Mouse (Mus musculus): ENCODE results near the gene Slx1b.
"Not testable (repeated sequence)": the region's sequence is repeated elsewhere in the genome, so short reads cannot be mapped to it uniquely, and the experiment has no call there.

Slx1b gene

DNA sequence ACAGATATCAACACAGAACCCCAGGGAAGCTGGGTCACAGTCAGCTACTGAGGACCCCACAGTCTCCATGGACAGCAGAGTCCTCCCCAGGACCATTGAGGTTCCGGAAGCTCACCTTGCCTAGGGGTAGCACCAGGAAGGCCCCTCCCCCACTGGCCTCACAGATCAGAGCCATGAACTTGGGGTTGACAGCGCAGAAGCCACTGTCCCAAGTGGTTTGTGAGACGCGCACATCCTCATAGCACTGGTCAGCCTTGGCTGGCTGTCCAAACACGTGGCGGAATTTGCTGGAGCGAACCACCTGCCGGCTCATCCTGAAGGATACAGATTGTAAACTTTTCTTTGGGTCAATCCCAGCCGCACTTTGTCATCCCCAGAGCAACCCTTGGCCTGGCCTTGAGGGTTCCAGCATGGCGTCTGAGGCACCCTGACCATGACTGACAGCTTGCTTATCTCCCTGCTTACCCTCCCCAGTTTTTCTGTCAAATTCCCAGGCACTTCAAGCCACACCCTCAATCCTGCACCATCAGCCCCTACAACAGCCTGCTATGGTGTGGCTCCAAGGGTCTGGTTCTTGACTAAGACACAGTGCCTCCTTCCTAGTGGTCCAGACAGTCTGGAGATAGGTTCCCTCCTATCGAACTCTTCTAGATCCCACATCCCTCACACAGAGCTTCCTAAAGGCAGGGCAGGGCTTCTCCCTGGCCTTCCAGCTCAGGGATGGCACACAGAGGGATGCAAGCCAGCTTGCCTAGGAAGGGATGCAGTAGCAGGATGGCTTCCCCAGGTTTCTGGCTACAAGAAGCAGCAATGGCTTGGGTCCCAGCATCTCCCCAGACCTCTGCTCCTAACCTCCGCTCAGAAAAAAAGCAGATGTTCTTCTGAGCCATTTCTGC is 7.5 kb upstream of the Slx1b start:
- DNase-seq (ENCODE audit: low spot score) = no peak

DNA sequence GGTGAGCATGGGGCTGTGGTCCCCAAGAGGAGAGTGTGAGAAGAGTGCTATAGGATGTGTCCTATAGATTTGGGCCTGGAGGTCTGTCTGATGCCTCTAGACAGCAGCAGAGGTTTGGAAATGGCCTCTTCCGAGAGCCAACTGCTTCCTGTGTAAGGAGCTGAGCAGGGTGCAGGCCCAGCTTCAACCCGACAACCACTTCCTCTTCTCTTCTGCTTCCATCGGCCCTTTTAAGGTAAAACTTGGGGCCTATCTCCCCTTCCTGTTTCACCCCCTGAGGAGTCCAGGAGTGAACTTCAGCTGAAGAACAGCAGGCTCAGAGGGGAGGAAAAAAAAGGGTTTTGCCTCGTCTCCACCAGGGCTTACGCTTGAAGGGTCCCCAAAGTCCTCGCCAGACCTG is 6.8 kb upstream of the Slx1b start:
- DNase-seq (ENCODE audit: low spot score) = no peak

DNA sequence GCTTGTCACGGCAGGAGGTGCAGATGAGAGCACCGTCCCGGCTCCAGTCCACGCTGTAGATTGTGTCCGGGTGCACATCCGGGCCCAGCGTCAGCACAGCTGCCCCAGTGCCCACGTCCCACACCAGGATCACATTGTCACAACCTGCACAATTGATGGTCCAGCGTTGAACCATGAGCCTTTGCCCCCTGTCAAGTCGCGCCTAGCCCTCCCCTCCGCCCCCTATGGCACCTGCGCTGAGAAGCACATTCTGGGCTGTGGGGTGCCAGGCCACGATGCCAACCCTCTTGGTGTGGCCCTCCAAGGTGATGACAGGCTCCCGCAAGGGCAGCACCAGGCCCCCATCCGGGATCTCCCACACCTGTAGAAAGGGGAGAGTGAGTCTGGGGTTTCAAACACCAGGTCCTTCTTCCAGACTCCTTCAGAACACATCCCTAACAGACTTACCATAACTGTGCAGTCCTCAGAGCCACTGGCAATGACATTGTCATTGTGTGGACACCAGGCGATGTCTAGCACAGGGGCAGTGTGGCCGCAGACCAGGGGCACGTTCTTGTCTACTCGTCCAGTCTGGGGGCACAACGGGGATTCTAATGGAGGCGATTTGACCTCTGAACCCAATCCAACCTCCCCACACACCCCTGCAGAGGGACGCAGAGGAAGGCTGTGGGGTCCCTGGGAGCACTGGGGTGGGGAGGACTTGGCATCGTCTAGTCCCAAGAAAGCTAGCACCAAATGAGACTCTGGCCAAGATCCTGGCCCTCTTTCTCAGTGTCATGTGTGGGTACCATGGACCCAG is 6.2 kb upstream of the Slx1b start:
- no peak for DNase-seq (ENCODE audit: low spot score)

DNA sequence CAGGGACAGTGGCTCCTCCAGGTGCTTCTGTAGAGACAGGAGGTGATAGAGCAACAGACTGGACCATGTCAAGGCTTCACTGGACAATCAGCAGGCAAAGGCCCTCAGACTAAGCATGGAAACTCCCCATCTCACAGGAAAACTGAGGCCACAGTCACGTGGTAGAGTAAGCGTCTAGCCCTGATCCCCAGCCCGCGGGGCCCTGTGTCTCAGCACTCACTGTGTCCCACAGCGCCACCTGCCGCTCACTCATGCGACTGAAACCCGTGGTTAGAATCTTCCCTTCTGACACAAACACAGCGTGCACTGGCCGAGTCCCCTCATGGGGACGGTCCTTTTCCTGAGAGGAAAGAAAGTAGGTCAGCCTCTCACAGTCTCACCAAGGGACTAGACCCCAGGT is 5.5 kb upstream of the Slx1b start:
- DNase-seq (ENCODE audit: low spot score) = peak; percentile 88

DNA sequence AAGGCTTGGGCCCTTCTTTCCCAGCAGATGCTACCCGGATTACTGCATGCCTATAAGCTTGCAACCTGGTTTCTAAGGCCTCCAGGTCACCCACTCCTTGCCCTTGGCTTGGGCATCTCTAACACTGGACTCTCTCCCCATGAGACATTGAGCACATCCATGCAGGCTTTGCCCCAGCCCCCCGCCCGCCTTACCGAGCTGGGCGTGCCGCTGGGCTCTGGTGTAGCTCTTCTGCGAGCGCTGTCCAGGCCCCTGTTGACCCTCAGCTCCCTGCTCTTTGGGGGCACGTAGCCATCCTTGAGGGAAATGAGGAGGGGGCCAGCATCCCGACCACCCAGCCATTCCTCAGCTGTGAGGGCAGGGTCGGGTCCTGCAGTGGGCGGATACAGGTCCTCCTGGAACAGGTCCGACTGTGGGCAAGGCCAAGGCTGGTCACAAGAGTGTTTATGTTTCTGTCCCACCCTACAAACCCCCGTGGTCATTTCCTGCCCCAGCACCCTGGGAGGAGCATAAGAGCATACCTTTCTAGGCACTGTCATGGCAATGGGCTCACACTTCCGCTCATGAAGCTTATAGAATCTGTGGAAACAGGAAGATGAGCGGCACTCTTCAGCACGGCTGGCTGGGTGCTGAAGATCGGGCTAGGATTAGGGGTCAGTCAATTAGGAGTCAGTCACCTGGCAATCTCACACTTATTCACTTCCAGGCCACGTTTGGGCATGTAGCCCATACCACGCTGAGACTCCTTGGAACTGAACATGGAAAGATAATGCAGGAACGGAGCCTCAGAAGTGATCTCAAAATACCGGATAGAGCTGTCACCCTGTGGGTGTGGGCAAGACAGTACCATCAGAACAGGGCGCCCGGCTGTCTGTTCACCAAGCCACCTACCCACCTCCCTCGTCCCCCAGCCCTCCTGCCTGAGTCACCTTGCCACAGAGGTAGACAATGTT is 4.8 kb upstream of the Slx1b start:
- DNase-seq (ENCODE audit: low spot score) = no peak

DNA sequence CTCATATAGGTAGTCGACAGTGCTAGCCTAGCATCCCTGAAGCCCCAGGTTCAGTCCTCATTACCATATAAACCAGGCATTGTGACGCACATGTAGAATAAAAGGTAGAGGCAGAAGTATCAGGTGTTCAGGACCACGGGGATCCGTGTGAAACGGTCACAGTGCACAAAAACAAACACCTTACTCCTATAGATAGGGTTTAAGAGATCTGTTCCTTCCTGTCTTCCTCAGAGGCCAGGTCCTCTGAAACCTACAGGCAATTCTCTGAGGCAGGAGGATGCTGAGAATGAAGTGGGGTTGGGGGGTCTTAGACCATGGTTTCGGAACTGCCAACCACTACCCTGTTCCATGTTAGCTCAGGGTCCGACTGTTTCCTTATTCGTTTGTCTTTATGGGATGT is 2.3 kb upstream of the Slx1b start:
- DNase-seq (ENCODE audit: low spot score) = no peak

DNA sequence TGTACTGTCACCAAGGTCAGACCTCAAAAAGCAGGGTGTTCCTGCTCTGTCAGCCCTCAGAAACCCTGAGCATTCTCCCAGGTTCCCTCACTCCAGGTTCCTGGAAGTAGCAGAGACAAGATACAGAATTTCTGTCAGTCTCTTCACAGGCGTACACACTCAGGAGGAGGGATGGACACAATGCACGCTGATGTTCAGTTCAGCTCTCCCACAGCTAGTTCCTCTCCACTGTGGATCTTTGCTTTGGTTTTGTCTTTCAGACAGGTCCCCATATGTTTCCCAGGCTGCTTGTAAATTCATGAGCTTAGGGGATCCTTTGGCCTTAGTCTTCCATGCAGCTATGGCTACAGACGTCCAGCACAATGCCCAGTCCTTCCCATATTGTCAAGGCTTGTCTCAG is 1.3 kb upstream of the Slx1b start:
- no peak for DNase-seq (ENCODE audit: low spot score)

DNA sequence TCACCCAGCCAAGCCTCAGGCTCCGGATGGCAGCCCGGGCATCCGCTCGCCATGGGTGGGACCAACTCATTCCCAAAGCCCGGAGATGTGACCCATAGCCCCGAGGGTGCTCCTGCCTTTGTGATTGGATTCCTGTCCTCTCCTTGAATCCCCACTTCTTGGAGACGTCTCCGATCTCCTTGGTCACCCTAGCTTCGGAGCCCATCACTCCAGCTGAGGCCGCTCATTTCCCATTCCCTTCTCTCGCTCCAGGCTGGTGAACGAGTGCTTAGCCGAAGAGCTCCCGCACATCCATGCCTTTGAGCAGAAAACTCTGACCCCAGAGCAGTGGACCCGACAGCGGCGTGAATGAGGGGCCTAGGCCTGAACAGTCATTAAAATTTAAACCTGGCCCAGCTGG is 719 bp upstream of the Slx1b start:
- DNase-seq (ENCODE audit: low spot score) = no peak

DNA sequence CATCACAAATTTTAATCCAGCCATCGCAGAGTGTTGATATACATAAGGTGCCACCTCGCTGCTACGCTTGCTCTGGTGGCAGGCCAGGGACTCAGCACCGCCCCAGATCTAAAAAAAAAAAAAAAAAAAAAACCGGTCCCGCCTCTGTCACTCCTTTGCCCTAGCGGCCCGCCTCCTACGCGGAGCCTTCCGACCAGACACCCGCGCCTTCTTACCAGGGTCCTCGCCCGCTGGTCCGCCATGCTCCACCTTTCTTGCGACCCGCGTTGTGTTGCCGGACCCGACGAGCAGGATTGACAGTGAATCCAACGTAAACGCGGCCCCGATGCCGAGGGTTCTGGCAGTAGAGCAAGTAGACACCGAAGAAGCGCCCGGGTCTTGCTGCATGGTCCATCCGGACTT is 373 bp downstream of the Slx1b start, which contains the start of gene Bola2:
Gene Bola2 (plus strand): TSS at position 192 of the 402 bp plus-strand sequence.
- peak; percentile 68 for DNase-seq (ENCODE audit: low spot score)

DNA sequence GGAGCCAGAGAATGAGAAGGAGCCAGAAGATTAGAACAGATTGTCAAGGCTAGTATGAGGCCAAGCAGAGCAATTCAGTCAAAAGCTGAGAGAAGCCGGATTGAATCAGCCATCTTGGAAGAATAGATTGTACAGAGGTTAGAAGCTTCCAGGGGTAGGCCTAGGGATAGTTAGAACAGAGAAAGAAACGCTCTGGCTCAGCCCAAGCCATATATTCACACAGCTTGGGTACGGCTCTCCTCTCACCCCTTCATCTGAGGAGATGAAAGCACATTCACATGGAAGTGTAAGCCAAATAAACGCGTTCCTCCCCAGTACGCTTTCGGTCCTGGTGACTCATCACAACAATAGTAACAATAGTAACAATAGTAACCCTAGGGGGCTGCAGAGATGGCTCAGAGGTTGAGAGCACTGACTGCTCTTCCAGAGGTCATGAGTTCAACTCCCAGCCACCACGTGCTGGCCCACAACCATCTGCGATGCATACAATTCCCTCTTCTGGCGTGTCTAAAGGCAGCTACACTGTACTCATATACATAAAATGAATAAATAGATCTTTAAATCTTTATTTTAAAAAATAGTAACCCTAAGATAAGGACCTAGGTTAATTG is 1.0 kb downstream of the Slx1b start:
- DNase-seq (ENCODE audit: low spot score) = no peak

DNA sequence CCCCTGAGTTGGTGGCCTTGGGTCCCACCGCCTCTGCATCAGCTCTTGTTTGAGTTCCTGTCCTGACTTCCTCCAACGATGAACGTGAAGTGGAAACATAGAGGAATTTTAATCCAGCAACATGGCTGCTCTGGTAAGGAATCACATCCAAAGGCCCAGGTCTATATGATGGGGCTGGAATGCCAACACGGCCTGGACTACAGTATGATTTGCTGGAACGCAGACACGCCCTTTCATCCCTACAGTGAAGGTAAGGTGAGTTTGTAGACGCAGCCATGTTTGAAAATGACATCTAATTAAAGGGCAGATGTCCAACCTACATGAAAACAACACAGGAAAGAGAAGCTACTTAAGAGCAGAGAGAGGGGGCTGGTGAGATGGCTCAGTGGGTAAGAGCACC is 1.8 kb downstream of the Slx1b start:
- DNase-seq (ENCODE audit: low spot score) = no peak

DNA sequence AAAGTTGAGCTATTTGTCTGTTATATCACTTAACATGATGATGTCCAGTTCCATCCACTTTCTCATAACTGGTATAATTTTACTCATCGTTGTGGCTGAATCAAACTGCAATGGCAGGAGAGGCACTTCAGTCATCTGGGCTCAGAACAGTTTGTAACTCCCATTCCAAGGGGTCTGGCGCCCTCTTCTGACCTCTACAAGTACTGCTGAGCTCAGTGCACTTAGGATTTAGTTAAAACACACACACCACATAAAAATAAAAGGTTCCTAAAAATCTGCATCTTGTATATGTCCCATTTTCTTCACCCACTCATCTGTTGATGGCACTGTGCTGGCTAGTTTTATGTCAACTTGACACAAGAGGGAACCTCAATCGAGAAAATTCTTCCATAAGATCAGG is 2.3 kb downstream of the Slx1b start:
- peak; percentile 87 for DNase-seq (ENCODE audit: low spot score)

DNA sequence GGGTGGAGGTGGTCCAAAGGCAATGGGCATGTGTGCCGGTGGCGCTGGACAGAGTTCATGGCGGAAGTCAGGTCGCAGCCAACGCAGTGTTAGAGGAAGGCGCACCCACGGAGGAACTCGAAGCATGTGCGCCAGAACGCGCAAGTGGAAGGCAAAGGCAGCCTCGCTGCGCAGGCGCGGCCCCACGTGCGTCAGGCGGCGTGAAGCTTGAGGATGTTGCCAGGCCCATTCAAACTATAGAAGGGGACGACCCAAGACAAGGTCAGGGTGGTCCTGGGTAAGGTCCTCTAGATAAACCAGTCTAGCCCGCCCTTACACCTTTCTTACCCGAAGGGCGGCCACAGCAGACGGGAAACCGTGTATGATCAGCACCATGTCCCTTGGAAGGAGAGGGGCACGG is 3.2 kb downstream of the Slx1b start:
- no peak for DNase-seq (ENCODE audit: low spot score)

DNA sequence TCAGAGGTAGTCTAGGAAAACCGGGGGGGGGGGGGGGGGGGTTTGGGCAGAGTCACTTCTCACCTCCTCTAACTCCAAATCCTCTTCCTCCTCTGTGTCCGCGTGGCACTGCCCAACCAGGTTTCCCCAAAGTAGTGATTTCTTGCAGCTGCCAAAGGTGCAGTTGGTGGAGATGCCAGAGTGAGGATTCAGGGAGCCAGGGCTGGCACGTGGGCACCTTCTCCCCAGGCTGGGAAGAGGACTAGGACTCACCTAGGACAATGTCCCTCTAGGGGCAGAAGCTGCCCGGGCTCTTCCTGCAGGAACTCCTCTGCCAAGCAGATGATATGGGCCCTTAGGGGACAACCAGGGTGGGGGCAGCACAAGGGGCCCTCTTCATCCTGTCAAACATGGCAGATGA is 3.9 kb downstream of the Slx1b start:
- DNase-seq (ENCODE audit: low spot score) = no peak

DNA sequence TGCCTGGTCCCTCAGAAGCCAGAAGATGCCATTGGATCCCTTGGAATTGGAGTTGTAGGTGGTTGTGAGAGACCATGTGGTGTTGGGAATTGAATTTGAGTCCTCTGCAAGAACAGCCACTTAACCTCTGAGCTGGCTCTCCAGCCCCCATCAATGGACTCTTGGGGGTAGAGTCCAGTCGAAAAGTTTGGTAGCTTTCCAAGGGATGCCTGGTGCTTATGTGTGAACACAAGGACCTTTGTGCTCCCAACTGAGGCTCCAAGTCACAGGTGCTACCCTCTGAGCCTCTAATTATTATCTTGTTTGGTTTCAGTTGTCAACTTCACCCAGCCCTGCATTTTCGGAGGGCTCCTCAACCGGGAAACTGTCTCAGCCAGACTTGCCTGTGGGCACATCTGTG is 4.8 kb downstream of the Slx1b start:
- DNase-seq (ENCODE audit: low spot score) = no peak

DNA sequence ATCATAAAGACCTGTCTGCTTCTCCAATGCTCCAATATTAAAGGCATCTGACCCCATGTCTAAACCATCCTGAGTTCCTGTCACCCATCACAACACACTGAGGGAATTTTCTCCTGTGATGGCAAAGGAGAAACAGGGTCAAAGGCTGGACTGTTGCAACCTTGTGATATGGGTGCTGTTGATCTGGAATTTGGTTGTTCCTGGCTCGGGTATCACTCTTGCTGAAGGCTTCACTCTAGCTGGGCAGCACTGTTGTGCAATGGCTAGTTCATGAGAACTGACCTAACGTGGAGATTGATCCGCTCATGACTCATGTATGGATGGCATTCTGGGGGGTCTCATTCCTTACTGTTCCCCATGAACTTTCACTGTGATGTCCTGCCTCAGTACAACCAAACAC is 6.6 kb downstream of the Slx1b start:
- no peak for DNase-seq (ENCODE audit: low spot score)

DNA sequence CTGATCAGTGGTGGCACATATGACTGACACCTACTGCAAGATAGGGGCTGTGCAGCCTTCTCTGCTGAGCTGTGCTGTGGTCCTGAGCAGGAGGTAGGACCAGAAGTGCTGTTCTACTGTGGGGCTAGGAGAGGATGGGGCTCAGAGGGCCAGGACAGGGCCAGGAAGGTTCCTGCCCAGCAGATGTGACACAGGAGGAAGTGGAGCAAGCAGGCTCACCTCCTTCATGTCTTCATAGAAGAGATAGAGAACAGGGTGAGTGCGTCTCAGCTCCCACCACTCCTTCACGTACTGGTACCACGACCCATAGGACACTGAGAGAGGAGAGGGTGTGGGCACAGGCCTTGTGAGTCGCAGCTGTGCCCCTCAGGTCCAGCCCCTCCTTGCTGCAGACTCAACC is 7.4 kb downstream of the Slx1b start:
- DNase-seq (ENCODE audit: low spot score) = not testable (repeated sequence)

DNA sequence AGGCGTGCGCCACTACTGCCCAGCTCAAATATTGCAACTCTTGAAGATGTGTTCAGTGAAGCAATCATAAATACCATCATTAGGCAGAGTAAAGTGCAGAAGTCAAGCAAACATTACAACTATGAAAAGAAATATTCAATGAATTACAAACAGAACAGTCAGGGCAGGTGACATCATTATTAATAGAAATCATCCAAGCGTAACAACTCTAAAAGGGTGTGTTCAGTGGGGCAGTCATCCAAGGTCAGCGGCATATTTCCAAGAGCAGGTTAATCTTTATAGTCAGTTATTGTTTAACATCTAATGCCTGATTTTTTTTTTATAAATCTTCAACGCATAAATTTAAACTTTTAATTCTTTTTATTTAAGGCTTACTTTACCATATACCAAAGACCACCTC is 14.4 kb downstream of the Slx1b start:
- DNase-seq (ENCODE audit: low spot score) = no peak

DNA sequence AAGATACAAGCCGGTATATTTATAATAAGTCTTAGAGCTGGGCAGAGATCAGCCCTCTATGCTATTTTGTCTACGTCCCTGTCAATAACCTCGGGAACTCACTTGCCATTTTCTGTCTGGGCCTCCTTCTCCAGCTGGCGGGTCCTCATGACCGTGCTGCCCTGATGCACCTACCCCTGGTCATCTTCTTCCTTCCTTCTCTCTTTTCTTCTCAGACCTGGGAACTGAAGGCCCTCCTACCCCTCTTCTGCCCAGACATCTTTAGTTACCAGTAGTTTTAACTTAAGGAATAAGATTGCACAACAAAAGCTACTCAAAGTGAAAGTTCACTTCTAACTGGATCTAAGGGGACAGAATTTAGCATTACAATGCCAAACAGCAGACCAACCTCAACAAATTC is 15.9 kb downstream of the Slx1b start:
- no peak for DNase-seq (ENCODE audit: low spot score)

DNA sequence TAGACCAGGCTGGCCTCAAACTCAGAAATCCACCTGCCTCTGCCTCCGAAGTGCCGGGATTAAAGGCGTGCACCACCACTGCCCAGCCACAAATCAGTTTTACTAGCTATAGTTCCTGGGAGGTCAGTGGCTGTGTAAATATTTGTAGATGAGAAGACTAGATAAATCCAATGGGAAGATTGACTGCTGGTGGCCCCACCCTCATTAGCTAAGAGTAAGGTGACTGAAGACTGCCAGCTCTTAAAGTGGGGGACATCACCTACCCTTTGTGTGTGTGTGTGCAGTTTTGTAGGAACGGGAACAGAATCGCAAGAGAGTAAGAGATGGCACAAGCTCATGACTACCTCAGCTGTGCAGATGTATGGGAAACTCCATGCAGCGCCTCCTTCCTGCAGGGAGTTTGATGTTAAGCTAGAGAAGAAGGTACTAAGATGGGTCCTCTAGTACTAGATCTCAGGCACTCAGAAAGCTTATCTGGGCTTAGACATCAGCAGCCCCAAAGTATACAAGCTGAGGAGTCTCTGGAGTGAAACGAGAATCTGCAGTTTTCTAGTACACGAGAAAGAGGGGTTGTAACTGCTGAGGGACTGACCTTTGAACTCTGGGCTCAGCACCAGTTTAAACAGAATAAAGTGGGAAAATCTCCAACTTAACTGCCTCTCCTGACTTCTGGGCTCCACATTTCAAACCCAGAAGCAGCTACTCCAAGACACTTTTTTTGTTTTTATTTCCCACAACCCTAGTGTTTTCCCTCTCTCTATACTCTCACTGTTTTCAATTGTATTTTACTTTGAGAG is 16.8 kb downstream of the Slx1b start:
- no peak for DNase-seq (ENCODE audit: low spot score)
